Mouse (Mus musculus) bone marrow, adult 2 months (tissue): ENCODE results near the gene Clk2.

ENCODE experiments used
- CTCF ChIP-seq: fragments of 200-500 bp; IDR thresholded peaks from 2 replicates; pipeline ENCODE4 v1.5.1; 2011; ENCODE audit warnings: low read length, control low read depth; ENCODE audit not compliant: control insufficient read depth, insufficient read depth
- POLR2A ChIP-seq: fragments of 200-500 bp; IDR thresholded peaks from 2 replicates; pipeline ENCODE4 v1.6.1; 2011; ENCODE audit warnings: low read depth, mild to moderate bottlenecking, control low read depth, low read length, borderline replicate concordance; ENCODE audit not compliant: control insufficient read depth

GRCm38 (mm10) chr3:89123313-89123712 lies 41.3 kb upstream of the Clk2 start:
- TF ChIP-seq CTCF (no peak), POLR2A (no peak)
